Mouse (Mus musculus) urinary bladder, postnatal 10 days (tissue): Measurements from ENCODE around the gene Olfr1291-ps1.

Experiments used
- DNase-seq: peaks from one replicate; pipeline ENCODE4 v3.0.0; 2022; ENCODE audit warnings: low spot score

Olfr1291-ps1 gene

DNA sequence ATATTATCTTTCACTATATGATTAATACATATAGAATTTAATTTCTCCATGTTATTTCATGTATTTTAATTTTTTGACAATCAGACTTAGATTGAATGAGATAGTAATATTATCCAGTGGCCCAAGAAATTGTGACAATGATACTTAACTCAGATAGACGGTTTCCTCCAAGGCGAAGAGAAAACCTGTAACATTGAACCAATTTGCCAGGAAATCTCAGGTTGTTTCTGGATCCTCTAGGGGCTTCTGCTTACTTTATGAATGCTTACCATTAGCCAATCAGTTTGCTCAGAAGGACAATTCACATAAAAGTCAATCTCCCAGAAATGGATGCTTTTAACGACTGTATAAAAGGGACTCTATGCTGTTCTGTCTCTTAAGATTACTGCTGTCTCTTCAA lies at the start of gene Olfr1291-ps1:
Gene Olfr1291-ps1, plus strand, starts transcription at position 301 of the 400 bp plus-strand sequence.
- DNase-seq: no peak

DNA sequence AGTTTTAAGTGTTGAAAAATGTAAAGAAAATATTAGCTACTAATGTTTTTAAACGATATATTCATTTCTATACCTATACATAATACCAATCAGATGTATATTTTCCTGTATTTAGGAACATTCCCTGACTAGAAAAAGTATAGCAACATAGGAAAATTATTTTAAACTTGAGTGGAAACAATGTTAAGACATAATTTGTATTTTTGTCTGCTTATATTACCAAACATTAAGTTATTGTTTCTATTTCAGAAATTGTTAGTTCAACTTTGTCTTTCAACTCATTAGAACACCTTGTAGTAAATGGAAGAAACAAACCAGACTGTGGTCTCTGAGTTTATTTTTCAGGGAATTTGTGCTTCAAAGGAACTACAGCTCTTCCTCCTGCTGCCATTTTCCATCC lies 48.1 kb upstream of the Olfr1291-ps1 start, which contains the start of gene Olfr1287:
Gene Olfr1287, plus strand, starts transcription at position 301 of the 400 bp plus-strand sequence.
- DNase-seq: no peak

DNA sequence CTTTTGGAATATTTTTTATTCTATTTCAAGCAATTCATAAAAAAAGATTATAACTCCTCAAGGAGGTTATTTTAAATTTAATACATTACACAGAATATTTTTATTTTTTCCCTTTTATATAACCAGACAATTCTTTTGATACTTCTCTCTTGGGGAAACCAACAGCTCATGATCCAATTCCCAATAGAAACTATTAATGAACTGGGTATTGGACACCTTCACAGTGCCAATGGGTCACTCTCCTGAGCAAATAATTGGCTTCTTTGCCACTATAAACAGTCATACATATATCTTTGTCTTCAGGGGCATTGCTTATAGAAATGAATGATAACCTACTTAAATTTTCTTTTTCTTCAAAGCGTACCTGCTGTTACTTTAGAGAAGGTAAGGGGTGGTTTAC lies 23.2 kb upstream of the Olfr1291-ps1 start, which contains the start of gene Olfr1288:
Gene Olfr1288, plus strand, starts transcription at position 301 of the 400 bp plus-strand sequence.
- no peak for DNase-seq

DNA sequence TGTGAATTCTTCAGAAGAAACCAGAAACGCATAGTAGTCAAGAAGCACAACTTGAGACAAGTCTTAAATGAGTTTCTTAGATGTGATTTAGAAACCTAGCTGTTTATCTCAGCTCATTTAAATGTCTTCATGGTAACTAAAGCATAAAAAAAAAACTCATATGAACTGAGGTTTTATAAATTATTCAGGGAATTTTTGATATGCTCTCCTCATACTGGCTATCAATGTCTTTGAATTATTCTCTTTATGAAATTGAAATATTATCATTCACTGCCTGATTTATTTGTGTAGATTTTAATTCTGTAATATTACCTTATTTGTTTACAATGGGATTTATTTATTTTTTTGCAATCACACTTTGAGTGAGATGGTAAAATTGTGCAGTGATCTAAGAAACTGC lies 16.5 kb upstream of the Olfr1291-ps1 start, which contains the start of gene Olfr1289:
Gene Olfr1289, plus strand, starts transcription at position 301 of the 400 bp plus-strand sequence.
- DNase-seq: no peak

DNA sequence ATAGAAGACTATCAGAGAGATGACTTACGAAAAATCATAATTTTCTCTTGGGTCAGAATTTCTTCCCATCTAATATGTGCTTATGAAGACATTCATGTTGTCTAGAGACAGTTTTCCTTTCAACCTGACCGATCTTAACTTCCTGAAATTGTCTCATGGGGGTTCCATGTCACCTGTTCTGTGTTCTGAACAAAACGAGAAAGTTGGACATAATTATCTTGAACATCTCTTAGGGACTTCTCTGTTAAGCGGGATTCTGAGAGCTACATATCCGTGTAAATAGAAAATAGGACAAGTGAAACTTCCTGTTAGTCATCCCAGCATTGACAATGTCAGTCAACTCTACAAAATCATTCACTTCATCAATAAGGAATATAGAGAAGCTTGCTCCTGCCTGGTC lies 3.3 kb upstream of the Olfr1291-ps1 start, which contains the start of gene Olfr1290:
Gene Olfr1290, minus strand, starts transcription at position 101 of the 400 bp plus-strand sequence.
- DNase-seq: no peak

DNA sequence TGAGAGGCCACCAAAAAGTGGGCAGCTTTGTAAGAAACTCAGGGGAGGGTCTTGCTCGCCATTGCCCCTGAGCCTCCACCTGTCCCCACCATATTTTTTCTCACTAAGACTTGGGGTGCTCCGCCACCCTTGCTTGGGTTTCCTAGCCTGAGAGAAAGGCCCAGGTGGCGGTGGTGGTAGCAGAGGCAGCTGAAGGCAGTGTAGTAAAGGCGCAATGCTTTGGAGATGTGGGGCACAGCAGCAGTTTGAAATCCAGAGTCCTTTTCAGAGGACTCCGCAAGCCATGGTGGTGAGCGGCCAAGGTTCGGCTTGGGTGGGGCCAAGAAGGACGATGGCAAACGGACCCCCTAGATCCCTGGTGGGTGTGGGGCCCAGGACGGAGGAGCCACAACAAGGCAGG lies 20.5 kb downstream of the Olfr1291-ps1 start:
- no peak for DNase-seq

DNA sequence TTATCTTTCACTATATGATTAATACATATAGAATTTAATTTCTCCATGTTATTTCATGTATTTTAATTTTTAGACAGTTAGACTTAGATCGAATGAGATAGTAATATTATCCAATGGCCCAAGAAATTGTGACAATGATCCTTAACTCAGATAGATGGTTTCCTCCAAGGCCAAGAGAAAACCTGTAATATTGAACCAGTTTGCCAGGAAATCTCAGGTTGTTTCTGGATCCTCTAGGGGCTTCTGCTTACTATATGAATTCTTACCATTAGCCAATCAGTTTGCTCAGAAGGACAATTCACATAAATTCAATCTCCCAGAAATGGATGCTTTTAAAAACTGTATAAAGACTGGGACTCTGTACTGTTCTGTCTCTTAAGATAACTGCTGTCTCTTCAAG lies 27.9 kb downstream of the Olfr1291-ps1 start, which contains the start of gene Olfr1293-ps:
Gene Olfr1293-ps, plus strand, starts transcription at position 301 of the 400 bp plus-strand sequence.
- no peak for DNase-seq

DNA sequence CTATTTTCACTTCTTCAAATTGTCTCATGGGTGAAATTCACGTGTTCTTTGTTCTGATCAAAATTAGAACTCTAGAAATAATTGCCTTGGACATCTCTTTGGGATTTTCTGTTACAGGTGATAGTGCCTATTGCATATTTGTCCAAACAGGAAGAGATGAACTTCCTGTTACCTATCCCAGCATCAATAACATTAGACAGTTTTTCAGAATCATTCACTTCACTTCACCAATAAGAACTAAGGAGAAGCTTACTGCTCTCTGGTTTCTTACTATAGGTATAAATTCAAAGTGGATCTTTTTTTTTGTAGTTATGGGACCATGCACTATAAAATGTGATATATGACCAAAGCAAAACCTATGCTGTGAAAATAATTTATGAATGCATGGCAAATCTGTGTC lies 43.2 kb downstream of the Olfr1291-ps1 start, which contains the start of gene Olfr1294:
Gene Olfr1294, minus strand, starts transcription at position 101 of the 400 bp plus-strand sequence.
- no peak for DNase-seq
